Mouse (Mus musculus) ES-E14 (cell line): ENCODE results near the gene Rps6kl1.

Source experiments
- CHD2 ChIP-seq: IDR thresholded peaks from 2 replicates; pipeline ENCODE4 v1.6.1; 2014; ENCODE audit warnings: mild to moderate bottlenecking, low read depth, low read length, inconsistent platforms
- ZNF384 ChIP-seq: IDR thresholded peaks from 2 replicates; pipeline ENCODE4 v1.6.1; 2012; ENCODE audit warnings: low read depth, low read length, inconsistent platforms

GRCm38 (mm10) chr12:85159592-85159991, 8.5 kb upstream of the Rps6kl1 start:
- TF ChIP-seq ZNF384 (no peak), CHD2 (no peak)
